9 mouse cellular contexts compared by ENCODE assay signal in genomic region chr1:90590797-90591196, GRCm38 (mm10). TPM values are rescaled to one million over a fixed set of nuclear protein-coding genes. Genes with fewer than 3 reads are reported as not detected.
A peak's percentile ranks its signal among the peaks of the same experiment; 100 is the strongest.
DNase-seq lines count a peak whose midpoint lies in the region; ATAC-seq and TF ChIP-seq lines count a peak whose summit lies in the region.
"Had no signal": no experiment of that assay in that cellular context is flagged by ENCODE, and none has a peak within 500 bp of the region (broad histone marks: within the 10 kb centered on the region; RNA-seq: fewer than 3 reads in every experiment).

No protein-coding gene starts in this region.

- no peak overlapping the region for H3K9ac ChIP-seq in midbrain, embryonic 11.5 days (ENCODE audit: low read length)
- H3K9ac ChIP-seq in midbrain, embryonic 15.5 days: no peak overlapping the region
- no peak overlapping the region for H3K9ac ChIP-seq in forebrain, embryonic 12.5 days

- H3K36me3 ChIP-seq in midbrain, embryonic 11.5 days (ENCODE audit: control insufficient read depth, insufficient read depth, low read length): no peaks in the 10 kb centered on the region
- H3K36me3 ChIP-seq in midbrain, embryonic 15.5 days (replicated peaks): no peaks in the 10 kb centered on the region
- no peaks in the 10 kb centered on the region for H3K36me3 ChIP-seq in forebrain, embryonic 12.5 days (replicated peaks)

- no peaks in the 10 kb centered on the region for H3K9me3 ChIP-seq in midbrain, embryonic 11.5 days (ENCODE audit: control insufficient read depth, low read length)
- no peaks in the 10 kb centered on the region for H3K9me3 ChIP-seq in midbrain, embryonic 15.5 days
- H3K9me3 ChIP-seq in forebrain, embryonic 12.5 days: no peaks in the 10 kb centered on the region

- WGBS in midbrain, embryonic 11.5 days: 44% methylated on average over 2 of the region's 2 CpGs
- WGBS in midbrain, embryonic 15.5 days: 51% methylated on average over 2 of the region's 2 CpGs
- WGBS in forebrain, embryonic 12.5 days: 41% methylated on average over 2 of the region's 2 CpGs
- WGBS in olfactory bulb, adult 2 months: 48% methylated on average over 2 of the region's 2 CpGs

- peak; percentile 94 for DNase-seq in midbrain, embryonic 11.5 days (ENCODE audit: low spot score, missing footprints)
- peak; percentile 43 for DNase-seq in WW6 (ENCODE audit: low read depth, low spot score)
- DNase-seq in heart, postnatal 36 days: peak; percentile 63
- DNase-seq in liver: peak; percentile 60
- no peak for DNase-seq in spleen, adult 18-20 months

- ATAC-seq in midbrain, embryonic 11.5 days (ENCODE audit: low FRiP score): peak; percentile 59; the same call in 1 of the 2 replicates
- ATAC-seq in midbrain, embryonic 15.5 days (replicated peaks): no peak
- peak; percentile 25; the same call in 1 of the 2 replicates for ATAC-seq in forebrain, embryonic 12.5 days (ENCODE audit: low FRiP score)

- no peak overlapping the region for H3K27ac ChIP-seq in midbrain, embryonic 11.5 days (ENCODE audit: low read depth, low read length)
- H3K27ac ChIP-seq in midbrain, embryonic 15.5 days: no peak overlapping the region
- H3K27ac ChIP-seq in forebrain, embryonic 12.5 days: no peak overlapping the region
- H3K27ac ChIP-seq in olfactory bulb, adult 2 months (ENCODE audit: insufficient read depth, low read depth, low read length): no peak overlapping the region

- H3K4me1 ChIP-seq in midbrain, embryonic 11.5 days (ENCODE audit: control insufficient read depth, insufficient read depth, low read length): 0 out of 2 replicates have a peak, but pooled peaks cover 2% of the 10 kb centered on the region
- H3K4me1 ChIP-seq in midbrain, embryonic 15.5 days: no peaks in the 10 kb centered on the region
- peaks cover 6% of the 10 kb centered on the region for H3K4me1 ChIP-seq in forebrain, embryonic 12.5 days
- H3K4me1 ChIP-seq in olfactory bulb, adult 2 months (ENCODE audit: control insufficient read depth, insufficient read depth, low read length): peaks cover 2% of the 10 kb centered on the region

- intact Hi-C loops in heart, postnatal 36 days (cut with DNase I): loop anchor here (5.0 kb wide), 2 partner anchors 433 to 943 kb away; no protein-coding TSS in a partner anchor

- H3K4me2 ChIP-seq in midbrain, embryonic 11.5 days: no peak overlapping the region
- H3K4me2 ChIP-seq in midbrain, embryonic 15.5 days: no peak overlapping the region
- H3K4me2 ChIP-seq in forebrain, embryonic 12.5 days: no peak overlapping the region

- no peak overlapping the region for H3K4me3 ChIP-seq in midbrain, embryonic 11.5 days (ENCODE audit: low read depth, low read length)
- no peak overlapping the region for H3K4me3 ChIP-seq in midbrain, embryonic 15.5 days
- no peak overlapping the region for H3K4me3 ChIP-seq in forebrain, embryonic 12.5 days (replicated peaks)
- no peak overlapping the region for H3K4me3 ChIP-seq in olfactory bulb, adult 2 months (ENCODE audit: insufficient read depth, low read depth, low read length)
- H3K4me3 ChIP-seq: erythroblast, embryonic 14.5 days had no signal

- 0 out of 2 replicates have a peak, but pooled peaks have one; percentile 19 for TF ChIP-seq CTCF in olfactory bulb, adult 2 months (IDR thresholded peaks at IDR 0.05; ENCODE audit: insufficient read depth, low read depth, low read length)

- no peak for TF ChIP-seq POLR2A in olfactory bulb, adult 2 months (IDR thresholded peaks at IDR 0.05; ENCODE audit: insufficient read depth, low read depth, low read length)

- no peaks in the 10 kb centered on the region for H3K27me3 ChIP-seq in midbrain, embryonic 11.5 days (ENCODE audit: control insufficient read depth, insufficient read depth, low read length)
- 0 out of 2 replicates have a peak, but pooled peaks cover 13% of the 10 kb centered on the region for H3K27me3 ChIP-seq in midbrain, embryonic 15.5 days (replicated peaks)
- H3K27me3 ChIP-seq in forebrain, embryonic 12.5 days: peaks cover 25% of the 10 kb centered on the region; the same call in 1 of the 2 replicates

RNA-seq across cellular contexts. Expression of gene Cops8, which starts 12.0 kb away (rescaled TPM):
- 192 and 203 TPM in 2 replicates for polyA plus RNA-seq in midbrain, embryonic 11.5 days (2014; fragmentation: Nextera tagmentation; extraction: Ambion mirVana)
- 176 and 182 TPM in 2 replicates for polyA plus RNA-seq in midbrain, embryonic 15.5 days (2015; fragmentation: Nextera tagmentation; extraction: Ambion mirVana)
- 171 and 177 TPM in 2 replicates for polyA plus RNA-seq in forebrain, embryonic 12.5 days (2016; fragmentation: Nextera tagmentation; extraction: Ambion mirVana)
- 10 to 100 TPM; 82.3 to 89.8 TPM for total RNA-seq in heart, postnatal 36 days (2021)
- polyA plus RNA-seq in olfactory bulb, adult 2 months (2012; ENCODE audit: insufficient read depth, insufficient read length, low replicate concordance, missing spikeins): not detected in 2 replicates

Comparison
In these comparisons a context has a peak if more than half of its experiments do, and no peak if none do; other contexts are left out.
1. DNase-seq: peak in midbrain, embryonic 11.5 days (single experiment), WW6 (single experiment), heart, postnatal 36 days (2 of 2) and liver (single experiment); none in spleen, adult 18-20 months (0 of 2).